Mouse (Mus musculus) gastrocnemius, postnatal 36 days (tissue): ENCODE measurements around the gene Tbcc. TPM values are rescaled to one million over a fixed set of nuclear protein-coding genes. Genes with fewer than 3 reads are reported as not detected.

Source experiments
- DNase-seq, 2 experiments: peaks; one replicate each; pipeline ENCODE4 v3.0.0; 2022
- intact Hi-C: fragments of 180-260 bp; cut with DNase I; formaldehyde crosslinking; loops from one replicate; pipeline ENCODE4 v1.15.1; 2025
- total RNA-seq, 2 experiments: library from RNA; stranded (reverse); gene quantifications; 2 replicates each; pipeline ENCODE4 v1.2.3; 2021

The Tbcc gene
- total RNA-seq, 2 experiments from 2014 or later, result 7.4 to 8.5 TPM

DNA sequence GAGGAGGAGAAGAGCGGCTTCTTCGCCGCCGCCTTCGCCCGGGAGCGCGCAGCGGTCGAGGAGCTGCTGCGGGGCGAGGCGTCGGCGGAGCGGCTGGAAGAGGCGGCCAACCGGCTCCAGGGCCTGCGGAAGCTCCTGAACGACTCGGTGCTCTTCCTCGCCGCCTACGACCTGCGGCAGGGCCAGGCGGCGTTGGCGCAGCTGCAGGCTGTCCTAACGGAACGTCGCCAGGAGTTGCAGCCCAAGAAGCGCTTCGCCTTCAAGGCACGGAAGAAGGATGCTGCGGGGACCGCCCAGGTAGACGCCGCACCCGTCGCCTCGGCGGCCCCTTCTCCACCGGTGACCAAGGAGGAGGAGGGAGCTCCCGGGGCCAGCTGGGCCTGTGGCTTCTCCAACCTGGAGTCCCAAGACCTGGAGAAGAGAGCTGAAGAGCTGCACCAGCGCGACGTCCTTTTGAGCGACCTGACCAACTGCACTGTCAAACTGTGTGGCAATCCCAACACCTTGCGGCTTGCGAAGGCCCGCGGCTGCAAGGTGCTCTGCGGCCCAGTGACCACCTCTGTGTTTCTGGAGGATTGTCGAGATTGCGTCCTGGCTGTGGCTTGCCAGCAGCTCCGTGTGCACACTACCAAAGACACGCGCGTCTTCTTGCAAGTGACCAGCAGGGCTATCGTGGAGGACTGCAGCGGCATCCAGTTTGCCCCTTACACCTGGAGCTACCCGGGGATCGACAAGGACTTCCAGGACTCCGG is 535 bp downstream of the Tbcc start:
- intact Hi-C loops, result loop anchor here (5.0 kb wide), 1 partner anchor 39 kb away; no protein-coding TSS in a partner anchor
- DNase-seq, result peak; percentile 12 to 51

DNA sequence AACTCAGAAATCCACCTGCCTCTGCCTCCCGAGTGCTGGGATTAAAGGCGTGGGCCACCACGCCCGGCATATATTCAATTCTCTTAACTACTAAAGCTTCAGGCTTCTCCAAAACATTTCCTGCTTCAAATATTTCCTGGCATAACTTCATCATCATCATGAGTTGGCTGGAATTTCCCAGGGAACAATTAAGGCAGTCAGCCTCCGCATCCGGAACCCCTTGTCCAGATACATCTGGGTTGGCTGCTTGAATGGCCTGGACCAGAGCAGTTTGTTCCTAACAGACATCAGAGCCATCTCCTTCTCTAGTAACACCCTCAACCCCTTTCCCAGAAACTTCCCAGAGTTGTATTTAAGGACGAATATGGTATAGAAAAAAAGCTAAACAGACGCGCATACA is 4.9 kb downstream of the Tbcc start:
- intact Hi-C loops, result no loop called here
- no peak for DNase-seq

- intact Hi-C loops, result no loop called here
- DNase-seq, result peak in 1 of 2 experiments; percentile 14
Observed at GRCm38 (mm10) chr17:46897221-46897950, 6.9 kb downstream of the Tbcc start.

DNA sequence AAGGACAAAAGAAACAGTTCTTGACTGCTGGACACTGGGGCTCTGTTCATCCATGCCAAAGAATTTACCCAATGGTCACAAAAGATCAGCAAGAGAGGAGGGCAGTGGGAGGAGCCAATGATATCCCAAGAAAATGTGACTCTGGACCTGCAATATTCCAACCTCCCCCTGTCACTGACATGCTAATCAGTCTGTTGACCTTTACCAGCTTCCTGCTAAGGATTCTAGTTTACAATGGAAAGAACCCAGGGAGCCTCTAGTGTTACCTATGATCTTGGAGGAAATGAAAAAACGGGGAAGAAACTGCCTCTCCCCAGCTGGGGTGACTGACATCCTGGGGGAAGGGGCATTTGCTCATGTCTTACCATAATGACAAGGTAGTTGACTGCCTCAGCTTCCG is 10.5 kb downstream of the Tbcc start:
- intact Hi-C loops, result no loop called here
- DNase-seq, result no peak

DNA sequence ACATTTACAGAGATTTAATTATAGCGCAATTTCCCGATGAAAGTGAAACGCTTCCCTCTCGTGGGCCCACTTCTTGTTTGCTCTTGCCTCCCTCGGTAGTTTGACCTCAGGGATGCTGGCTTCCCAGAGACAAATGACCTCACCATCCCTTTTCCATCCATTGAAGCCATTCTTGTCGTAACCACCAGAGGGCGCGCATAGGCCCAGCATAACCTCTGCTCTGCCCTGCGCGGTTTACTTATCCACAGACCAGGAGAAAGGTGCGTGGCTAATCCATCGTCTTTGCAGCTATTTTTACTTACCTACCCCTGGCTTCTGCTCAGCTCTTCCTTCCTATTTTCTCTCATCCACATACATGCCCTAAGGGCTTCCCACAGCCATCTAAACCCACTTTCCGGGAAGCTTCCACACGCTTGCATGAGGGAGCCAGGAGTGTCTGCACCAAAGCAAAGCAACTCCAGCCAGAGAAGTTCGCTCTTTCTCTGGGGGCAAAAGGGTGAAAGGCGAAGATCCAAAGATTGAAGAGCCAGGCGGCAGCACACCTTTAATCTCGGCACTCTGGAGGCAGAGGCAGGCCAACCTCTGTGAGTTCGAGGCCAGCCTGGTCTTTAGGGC is 13.5 kb downstream of the Tbcc start:
- intact Hi-C loops, result no loop called here
- DNase-seq, result peak; percentile 57 to 71

- DNase-seq, result no peak
- intact Hi-C loops, result no loop called here
Observed at GRCm38 (mm10) chr17:46910186-46910585, 19.7 kb downstream of the Tbcc start, which contains the start of gene Prph2. Gene Prph2, plus strand, starts transcription at chr17:46910459.

DNA sequence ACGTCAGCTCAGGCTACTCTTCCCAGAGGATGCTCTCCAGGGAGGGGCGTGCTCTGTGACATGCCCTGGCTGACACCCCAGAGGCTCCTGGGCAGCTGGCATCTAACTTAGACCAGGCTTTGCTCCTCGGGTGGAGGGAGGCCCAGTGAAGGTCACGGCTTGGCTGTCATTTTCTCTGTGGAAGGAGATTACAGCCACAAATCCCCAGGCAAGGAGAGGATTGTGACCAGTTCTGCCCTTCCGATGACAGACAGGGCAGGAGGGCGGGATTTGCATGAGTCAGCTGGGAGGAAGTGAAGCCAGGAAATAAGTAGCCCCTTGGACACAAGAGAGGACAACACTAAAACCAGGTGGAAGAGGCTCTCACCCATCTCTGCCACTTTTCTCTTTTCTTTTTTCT is 21.8 kb downstream of the Tbcc start:
- intact Hi-C loops, result no loop called here

GRCm38 (mm10) chr17:46915129-46915528 is 24.6 kb downstream of the Tbcc start:
- intact Hi-C loops, result loop anchor here (5.0 kb wide), 1 partner anchor 117 kb away; no protein-coding TSS in a partner anchor
- DNase-seq, result no peak

More for the DNA sequence above, 21.8 kb downstream of the Tbcc start:
- no peak for DNase-seq

- DNase-seq, result no peak
- intact Hi-C loops, result loop anchor here (5.0 kb wide), 1 partner anchor 113 kb away; no protein-coding TSS in a partner anchor
Observed at GRCm38 (mm10) chr17:46918951-46919350, 28.5 kb downstream of the Tbcc start.

GRCm38 (mm10) chr17:46920855-46921254 is 30.4 kb downstream of the Tbcc start:
- intact Hi-C loops, result no loop called here
- DNase-seq, result no peak

- no peak for DNase-seq
- intact Hi-C loops, result no loop called here
Observed at GRCm38 (mm10) chr17:46926192-46926591, 35.7 kb downstream of the Tbcc start.

GRCm38 (mm10) chr17:46926941-46927340 is 36.5 kb downstream of the Tbcc start:
- intact Hi-C loops, result no loop called here
- DNase-seq, result no peak

- intact Hi-C loops, result no loop called here
- no peak for DNase-seq
Observed at GRCm38 (mm10) chr17:46927781-46928180, 37.3 kb downstream of the Tbcc start.

DNA sequence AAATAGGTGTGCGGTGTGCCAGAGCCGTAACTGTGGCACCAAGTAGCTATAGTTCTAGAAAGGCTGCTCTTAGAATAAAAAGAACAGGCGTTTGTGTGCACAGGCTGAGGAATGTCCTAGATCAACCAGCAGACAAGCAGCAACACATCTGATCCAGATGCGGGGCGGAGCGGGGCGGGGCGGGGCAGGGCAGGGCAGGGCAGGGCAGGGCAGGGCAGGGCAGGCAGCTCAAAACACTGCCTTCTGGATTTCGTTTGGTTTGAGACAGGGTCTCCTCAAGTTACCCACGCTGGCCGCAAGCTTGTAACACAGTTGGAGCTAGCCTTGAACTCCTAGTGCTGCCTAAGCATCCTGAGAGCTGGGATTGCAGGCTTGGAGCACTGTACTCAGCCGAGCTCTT is 38.8 kb downstream of the Tbcc start:
- DNase-seq, result no peak
- intact Hi-C loops, result no loop called here

- no peak for DNase-seq
- intact Hi-C loops, result no loop called here
Observed at GRCm38 (mm10) chr17:46929897-46930296, 39.4 kb downstream of the Tbcc start.

- DNase-seq, result no peak
- intact Hi-C loops, result no loop called here
Observed at GRCm38 (mm10) chr17:46932961-46933360, 42.5 kb downstream of the Tbcc start.

DNA sequence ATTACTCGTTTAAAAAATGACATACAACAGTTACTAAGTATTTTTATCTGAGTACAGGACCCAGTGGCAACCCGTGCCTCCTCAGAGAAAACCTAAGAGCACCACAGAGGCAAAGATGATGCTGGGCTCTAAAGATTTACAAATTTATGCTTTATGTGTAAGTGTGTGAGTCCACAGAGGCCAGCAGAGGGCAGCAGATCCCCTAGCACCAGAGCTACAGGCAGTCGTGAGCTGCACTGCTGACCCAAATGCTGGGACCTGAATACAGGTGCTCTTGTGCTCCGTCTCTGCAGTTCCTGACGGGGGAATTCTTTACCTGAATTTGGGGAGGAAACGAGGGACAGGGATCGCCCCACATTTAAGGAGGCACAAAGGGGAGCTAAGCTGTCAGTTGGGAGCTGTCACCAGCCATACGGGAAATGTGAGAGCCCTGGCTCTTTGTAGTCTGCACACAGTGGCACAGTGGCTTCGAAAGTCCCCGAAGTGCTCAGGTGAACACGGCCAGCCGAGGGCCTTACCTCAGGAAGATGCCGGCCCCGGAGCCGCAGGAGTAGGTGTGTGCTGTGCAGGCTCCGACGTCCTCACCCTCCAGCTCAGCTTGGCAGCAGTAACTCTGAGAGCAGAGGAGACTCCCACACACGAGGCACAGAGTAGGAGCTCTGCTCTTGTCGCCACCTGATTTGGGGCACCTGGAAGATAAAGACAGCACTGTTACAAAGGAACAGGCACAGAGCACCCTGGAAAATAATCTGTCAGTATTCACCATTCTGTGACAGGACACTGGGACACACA is 43.3 kb downstream of the Tbcc start:
- peak in 1 of 2 experiments; percentile 30 for DNase-seq
- intact Hi-C loops, result no loop called here

DNA sequence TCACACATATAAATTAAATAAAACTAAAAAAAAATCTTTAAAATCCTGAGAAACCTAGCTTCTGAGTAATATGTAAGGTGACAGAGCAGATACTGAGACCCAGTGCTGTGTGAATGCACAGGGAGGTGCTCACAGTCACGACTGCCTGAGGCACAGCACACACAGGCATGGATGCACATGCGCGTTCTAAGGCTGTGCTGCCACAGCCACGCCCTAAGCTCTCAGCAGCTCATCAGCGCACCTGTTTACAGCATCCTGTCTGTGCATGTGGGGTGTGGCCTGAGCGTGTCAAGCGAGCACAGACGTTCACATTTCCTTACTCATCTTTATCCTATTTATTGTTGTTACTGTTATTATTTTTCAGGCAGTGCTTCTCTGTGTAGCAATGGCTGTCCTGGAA is 50.0 kb downstream of the Tbcc start:
- intact Hi-C loops, result no loop called here
- no peak for DNase-seq
